Mouse (Mus musculus) ES-Bruce4 (cell line): ENCODE results near the gene B4gat1. TPM values are rescaled to one million over a fixed set of nuclear protein-coding genes. Genes with fewer than 3 reads are reported as not detected.

Experiments
- H3K27ac ChIP-seq: 2 replicates; pipeline ENCODE4 v1.5.1; 2012; ENCODE audit warnings: low read length, inconsistent platforms; ENCODE audit not compliant: insufficient read depth
- H3K27me3 ChIP-seq: 2 replicates; pipeline ENCODE4 v1.6.1; 2012; ENCODE audit warnings: mild to moderate bottlenecking, low read length, inconsistent platforms; ENCODE audit not compliant: control insufficient read depth, poor library complexity, insufficient read depth, severe bottlenecking
- H3K36me3 ChIP-seq: 2 replicates; pipeline ENCODE4 v1.6.1; 2012; ENCODE audit warnings: inconsistent platforms, mild to moderate bottlenecking, low read length, moderate library complexity; ENCODE audit not compliant: control insufficient read depth, poor library complexity, insufficient read depth, severe bottlenecking
- H3K4me1 ChIP-seq: one replicate; pipeline ENCODE4 v1.8.1; 2011; ENCODE audit warnings: low read length; ENCODE audit not compliant: control insufficient read depth, insufficient read depth
- H3K4me3 ChIP-seq: 2 replicates; pipeline ENCODE4 v1.5.1; 2011; ENCODE audit warnings: low read depth, mild to moderate bottlenecking, low read length
- H3K9ac ChIP-seq: 2 replicates; pipeline ENCODE4 v1.6.1; 2012; ENCODE audit warnings: low read depth, mild to moderate bottlenecking, inconsistent platforms; ENCODE audit not compliant: poor library complexity, severe bottlenecking
- H3K9me3 ChIP-seq: replicated peaks from 2 replicates; pipeline ENCODE4 v1.6.1; 2012; ENCODE audit warnings: mild to moderate bottlenecking, low read length, inconsistent platforms; ENCODE audit not compliant: control insufficient read depth, poor library complexity, insufficient read depth, severe bottlenecking
- CTCF ChIP-seq: IDR thresholded peaks from one replicate; pipeline ENCODE4 v1.8.1; 2011; ENCODE audit warnings: low read depth, low read length
- EP300 ChIP-seq: IDR thresholded peaks from 2 replicates; pipeline ENCODE4 v1.6.1; 2011; ENCODE audit warnings: low read depth, low read length; ENCODE audit not compliant: insufficient read depth
- POLR2A ChIP-seq: IDR thresholded peaks from one replicate; pipeline ENCODE4 v1.8.1; 2011; ENCODE audit warnings: low read length; ENCODE audit not compliant: insufficient read depth
- polyA plus RNA-seq: library from polyadenylated mRNA; stranded (reverse); fragments of >200 nt; gene quantifications from 2 replicates; pipeline ENCODE4 v1.2.4, GENCODE M21; 2011; ENCODE audit warnings: low read depth; ENCODE audit not compliant: missing spikeins, insufficient read depth, insufficient read length

The B4gat1 gene
- polyA plus RNA-seq: 8.9 and 10.9 TPM in 2 replicates

DNA sequence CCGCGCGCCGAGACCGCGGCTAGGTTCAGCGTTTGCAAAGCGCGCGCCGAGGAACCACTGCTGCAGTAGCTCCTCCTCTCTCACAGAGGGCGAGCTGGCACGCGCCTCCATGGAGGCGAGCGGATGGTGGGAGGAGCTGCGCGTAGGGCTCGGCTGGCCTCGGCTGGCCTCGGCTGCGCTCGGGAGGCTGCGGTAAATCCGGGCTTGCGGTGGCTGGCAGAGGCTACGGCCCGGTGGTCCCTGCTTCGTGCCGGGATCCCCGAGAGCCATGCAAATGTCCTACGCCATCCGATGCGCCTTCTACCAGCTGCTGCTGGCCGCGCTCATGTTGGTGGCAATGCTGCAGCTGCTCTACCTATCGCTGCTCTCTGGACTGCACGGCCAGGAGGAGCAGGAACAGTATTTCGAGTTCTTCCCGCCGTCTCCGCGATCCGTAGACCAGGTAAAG is at the start of gene B4gat1, which contains the start of gene AC124502.3:
Gene B4gat1 (plus strand): TSS at position 118 of the 448 bp plus-strand sequence.
Gene AC124502.3 (plus strand): TSS at position 183 of the 448 bp plus-strand sequence.
- Histone ChIP-seq H3K27me3 (no peaks in the 10 kb centered on the region), H3K4me1 (peaks cover 2% of the 10 kb centered on the region), H3K9ac (peak within 1 kb of the TSS; percentile 38), H3K9me3 (no peaks in the 10 kb centered on the region), H3K4me3 (peak within 1 kb of the TSS; percentile 67), H3K36me3 (no peaks in the 10 kb centered on the region), H3K27ac (peak within 1 kb of the TSS; percentile 19; the same call in 1 of the 2 replicates)
- TF ChIP-seq POLR2A (no peak), EP300 (no peak), CTCF (peak; percentile 17)

GRCm38 (mm10) chr19:4989013-4989412 is 49.6 kb upstream of the B4gat1 start:
- TF ChIP-seq POLR2A (no peak), CTCF (peak; percentile 25), EP300 (peak; percentile 77)
- no peak overlapping the region for H3K27ac ChIP-seq
- no peak overlapping the region for H3K4me3 ChIP-seq
- peaks cover 13% of the 10 kb centered on the region for H3K27me3 ChIP-seq
- no peaks in the 10 kb centered on the region for H3K9me3 ChIP-seq
- no peaks in the 10 kb centered on the region for H3K36me3 ChIP-seq
- no peak overlapping the region for H3K9ac ChIP-seq
- H3K4me1 ChIP-seq: no peaks in the 10 kb centered on the region

- no peaks in the 10 kb centered on the region for H3K9me3 ChIP-seq
- no peaks in the 10 kb centered on the region for H3K4me1 ChIP-seq
- no peak for TF ChIP-seq CTCF
- no peak for TF ChIP-seq POLR2A
- no peak for TF ChIP-seq EP300
- peaks cover 13% of the 10 kb centered on the region for H3K27me3 ChIP-seq
- H3K36me3 ChIP-seq: no peaks in the 10 kb centered on the region
- no peak overlapping the region for H3K27ac ChIP-seq
- H3K4me3 ChIP-seq: no peak overlapping the region
- H3K9ac ChIP-seq: no peak overlapping the region
Observed at GRCm38 (mm10) chr19:4989434-4990255, 49.0 kb upstream of the B4gat1 start.

DNA sequence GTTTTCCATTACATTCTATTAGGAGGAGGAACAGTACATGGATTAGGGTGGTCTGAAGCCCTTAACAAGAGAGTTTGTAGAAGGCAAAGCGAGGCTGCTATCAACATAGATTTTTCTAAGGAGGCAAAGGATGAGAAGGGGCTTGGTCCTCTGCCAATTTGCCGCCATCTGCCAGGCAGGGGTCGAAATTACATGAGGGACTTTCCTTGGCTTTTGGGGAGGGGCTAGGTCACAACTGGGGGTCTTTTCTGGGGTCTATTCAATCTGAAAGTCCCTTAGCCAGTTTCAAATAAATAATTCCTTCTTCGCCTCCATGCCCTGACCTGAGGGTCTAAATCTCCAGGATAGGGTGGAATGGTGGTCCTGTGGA is 48.4 kb upstream of the B4gat1 start, which contains the start of gene Npas4:
Gene Npas4 (minus strand): TSS at position 61 of the 370 bp plus-strand sequence.
- no peaks in the 10 kb centered on the region for H3K9me3 ChIP-seq
- no peak for TF ChIP-seq POLR2A
- TF ChIP-seq EP300: no peak
- TF ChIP-seq CTCF: no peak
- H3K27ac ChIP-seq: no peak within 1 kb of the TSS
- no peak within 1 kb of the TSS; the same call in 1 of the 2 replicates for H3K4me3 ChIP-seq
- H3K27me3 ChIP-seq: peaks cover 13% of the 10 kb centered on the region
- H3K9ac ChIP-seq: no peak within 1 kb of the TSS
- H3K36me3 ChIP-seq: no peaks in the 10 kb centered on the region
- H3K4me1 ChIP-seq: no peaks in the 10 kb centered on the region

DNA sequence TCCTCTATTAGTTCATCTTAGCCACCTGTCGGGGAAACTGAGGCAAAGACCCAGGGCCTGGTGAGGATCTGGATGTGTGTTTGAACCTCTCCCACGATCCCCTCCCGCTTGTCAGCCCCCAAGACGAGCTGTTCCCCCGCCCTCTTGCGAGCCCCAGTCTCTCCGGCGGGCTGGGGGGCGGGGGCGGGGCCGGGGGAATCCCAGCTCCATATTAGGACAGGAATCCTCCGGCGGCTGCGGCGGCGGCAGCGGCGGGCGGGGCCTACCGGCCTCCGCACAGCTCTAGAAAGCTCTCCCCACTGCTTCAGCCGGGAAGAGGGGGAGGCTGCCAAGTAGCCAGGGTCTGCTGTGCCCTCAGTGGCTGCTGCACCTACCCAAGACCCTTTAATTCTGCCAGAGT is 47.9 kb upstream of the B4gat1 start:
- Histone ChIP-seq H3K36me3 (no peaks in the 10 kb centered on the region), H3K9ac (no peak overlapping the region), H3K4me3 (no peak overlapping the region; the same call in 1 of the 2 replicates), H3K9me3 (no peaks in the 10 kb centered on the region), H3K27me3 (peaks cover 13% of the 10 kb centered on the region), H3K27ac (no peak overlapping the region), H3K4me1 (no peaks in the 10 kb centered on the region)
- no peak for TF ChIP-seq POLR2A
- TF ChIP-seq EP300: no peak
- no peak for TF ChIP-seq CTCF

GRCm38 (mm10) chr19:4992371-4992770 is 46.3 kb upstream of the B4gat1 start:
- no peak overlapping the region for H3K9ac ChIP-seq
- H3K9me3 ChIP-seq: no peaks in the 10 kb centered on the region
- no peak overlapping the region for H3K4me3 ChIP-seq
- no peaks in the 10 kb centered on the region for H3K4me1 ChIP-seq
- H3K27me3 ChIP-seq: peaks cover 13% of the 10 kb centered on the region
- no peak overlapping the region for H3K27ac ChIP-seq
- TF ChIP-seq POLR2A: no peak
- no peak for TF ChIP-seq CTCF
- TF ChIP-seq EP300: no peak
- H3K36me3 ChIP-seq: no peaks in the 10 kb centered on the region
